Mouse (Mus musculus) small intestine, adult 10 weeks (tissue): ENCODE measurements around the gene Uba52. TPM values are rescaled to one million over a fixed set of nuclear protein-coding genes. Genes with fewer than 3 reads are reported as not detected.

Experiments used
- polyA plus RNA-seq: library from polyadenylated mRNA; stranded (reverse); fragments of 350-450 nt; fragmentation: Illumina TruSeq; extraction: RNeasy Lipid Tissue Mini Kit (QIAGEN cat#74804); gene quantifications from one replicate; pipeline ENCODE4 v1.2.3, GENCODE M21; 2014; ENCODE audit warnings: low replicate concordance

Uba52 gene
- polyA plus RNA-seq = 2.6 TPM

DNA sequence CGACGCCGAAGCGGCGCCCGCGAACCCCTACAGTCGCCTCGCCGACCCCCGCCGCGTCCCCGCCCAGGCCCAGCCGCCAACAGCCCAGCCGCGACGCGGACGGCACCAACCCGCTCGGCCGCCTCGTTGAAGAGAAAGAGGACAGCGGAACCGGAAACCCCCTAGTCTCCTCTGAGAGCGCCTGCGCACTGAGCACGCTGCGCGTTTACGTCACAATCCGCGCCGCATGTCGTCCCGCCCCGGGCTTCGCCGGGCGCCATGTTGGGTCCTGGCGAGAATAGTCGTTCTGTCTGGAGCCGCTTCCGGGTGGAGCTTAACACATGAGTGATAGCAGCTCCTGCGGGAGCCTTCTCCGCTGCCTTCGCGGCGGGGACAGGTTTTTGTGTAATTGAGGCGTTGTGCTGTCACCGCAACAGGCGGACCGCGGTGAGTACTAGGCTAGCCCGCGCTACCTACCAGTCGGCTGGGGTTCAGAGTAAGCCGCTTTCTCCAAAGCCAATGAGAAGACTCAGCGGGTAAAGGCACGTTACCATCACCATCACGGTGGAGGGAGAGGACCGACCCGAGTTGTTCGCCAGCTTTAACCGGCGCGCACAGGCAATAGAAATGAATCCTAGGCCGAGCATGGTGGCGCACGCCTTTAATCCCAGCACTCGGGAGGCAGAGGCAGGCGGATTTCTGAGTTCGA, at the start of gene Uba52:
Gene Uba52, minus strand, starts transcription at position 574 of the 688 bp plus-strand sequence.

DNA sequence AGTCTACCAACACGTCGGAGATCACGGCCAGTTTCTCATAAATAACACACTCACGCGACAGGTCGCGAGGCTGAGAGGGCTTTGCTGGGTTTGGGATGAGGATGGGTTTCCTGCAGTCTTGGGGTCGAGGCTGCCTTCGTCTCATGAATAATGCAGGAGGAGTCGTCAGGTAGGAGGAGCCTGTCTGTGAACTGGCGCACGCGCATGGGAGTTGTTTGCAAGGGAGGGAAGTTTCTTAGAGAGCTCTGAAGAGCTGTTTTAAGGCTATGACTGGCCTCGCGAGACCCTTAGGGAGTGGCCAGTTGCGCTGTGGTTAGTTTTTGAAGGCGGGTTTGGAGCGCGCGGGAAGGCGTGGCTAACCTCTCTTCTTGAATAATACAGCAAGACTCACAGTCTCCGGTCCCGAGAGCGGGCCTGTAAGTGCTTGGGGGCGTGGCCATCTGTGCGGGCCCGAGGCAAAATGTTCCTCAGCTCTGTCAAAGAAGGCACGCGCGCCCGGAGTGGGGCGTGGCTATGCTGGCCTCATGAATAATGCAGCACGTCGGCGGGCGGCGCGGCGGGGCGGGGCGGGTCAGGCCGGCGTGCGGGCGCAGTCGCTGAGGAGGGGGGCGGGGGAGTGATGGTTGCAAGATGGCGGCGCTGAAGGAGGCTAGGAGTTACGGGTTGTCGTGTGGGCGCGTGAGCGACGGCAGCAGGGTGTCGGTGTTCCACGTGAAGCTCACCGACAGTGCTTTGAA, 28.6 kb upstream of the Uba52 start, which contains the start of gene Ell:
Gene Ell, plus strand, starts transcription at position 381 of the 737 bp plus-strand sequence.

DNA sequence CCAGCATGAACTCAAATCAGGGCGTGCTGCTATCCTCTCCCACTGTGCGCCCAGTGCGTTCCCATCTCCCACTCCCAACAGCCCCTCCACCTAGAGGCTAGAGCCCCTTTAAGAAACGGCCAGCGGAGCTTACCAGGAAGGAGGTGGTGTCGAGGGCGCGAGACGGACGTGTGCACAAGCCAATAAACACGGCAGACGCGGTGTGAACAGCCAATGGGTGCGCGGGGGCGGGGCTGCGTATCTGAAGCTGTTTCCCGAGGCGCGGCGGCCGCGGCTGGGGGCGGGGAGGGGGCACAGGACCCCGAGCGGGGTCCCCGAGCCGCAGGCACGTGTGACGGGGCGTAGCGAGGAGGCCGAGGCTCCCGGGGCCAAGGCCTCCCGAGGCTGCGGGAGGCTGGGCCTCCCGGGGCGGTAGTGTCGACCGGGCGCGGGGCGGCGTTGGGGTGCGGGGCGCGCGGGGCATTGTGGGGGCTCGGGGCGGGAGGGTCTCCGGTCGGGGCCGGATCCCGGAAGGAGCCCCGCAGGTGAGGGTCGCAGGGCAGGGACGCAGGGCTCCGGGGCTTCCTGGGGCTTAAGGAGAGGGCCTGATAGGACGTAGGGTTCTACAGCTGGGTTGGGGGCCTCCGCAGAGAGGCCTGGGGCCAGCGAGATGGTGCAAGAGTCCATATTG, 17.0 kb upstream of the Uba52 start, which contains the start of the genes Fkbp8 and Kxd1:
Gene Fkbp8, plus strand, starts transcription at position 213 of the 670 bp plus-strand sequence.
Gene Kxd1, minus strand, starts transcription at position 445 of the 670 bp plus-strand sequence.

DNA sequence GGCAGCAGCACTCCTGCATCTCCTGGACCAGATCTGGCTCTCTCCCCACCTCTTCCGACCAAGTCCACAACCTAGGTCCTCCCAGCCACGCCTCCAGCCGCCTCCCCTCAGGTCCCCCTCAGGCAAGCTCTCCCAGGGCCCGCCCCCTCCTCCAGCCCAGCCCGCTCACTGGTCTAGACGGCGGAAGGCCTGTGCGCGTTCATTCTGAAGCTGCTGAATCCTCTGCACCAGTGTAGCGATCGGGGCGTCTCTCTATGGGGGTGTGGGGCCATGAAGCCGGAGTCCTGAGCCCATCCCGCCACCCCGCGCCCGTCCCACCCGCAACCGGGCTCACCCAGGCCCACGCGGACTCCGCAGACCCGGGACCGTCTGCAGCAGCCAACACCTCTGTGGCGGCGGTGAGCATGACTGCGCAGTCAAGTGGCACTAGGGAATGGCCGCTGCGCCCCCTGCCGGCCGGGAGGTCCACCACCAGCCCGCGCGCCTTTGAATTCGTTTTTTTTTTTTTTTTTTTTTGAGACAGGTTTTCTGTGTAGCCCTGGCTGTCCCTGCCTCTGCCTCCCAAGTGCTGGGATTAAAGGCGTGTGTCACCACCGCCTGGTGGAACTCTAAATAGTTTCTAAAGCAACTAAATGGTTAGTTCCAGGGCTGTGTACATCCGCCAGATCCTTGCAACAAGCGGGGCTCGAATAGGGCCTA, 4.1 kb downstream of the Uba52 start, which contains the start of gene Rex1bd:
Gene Rex1bd, minus strand, starts transcription at position 425 of the 699 bp plus-strand sequence.

DNA sequence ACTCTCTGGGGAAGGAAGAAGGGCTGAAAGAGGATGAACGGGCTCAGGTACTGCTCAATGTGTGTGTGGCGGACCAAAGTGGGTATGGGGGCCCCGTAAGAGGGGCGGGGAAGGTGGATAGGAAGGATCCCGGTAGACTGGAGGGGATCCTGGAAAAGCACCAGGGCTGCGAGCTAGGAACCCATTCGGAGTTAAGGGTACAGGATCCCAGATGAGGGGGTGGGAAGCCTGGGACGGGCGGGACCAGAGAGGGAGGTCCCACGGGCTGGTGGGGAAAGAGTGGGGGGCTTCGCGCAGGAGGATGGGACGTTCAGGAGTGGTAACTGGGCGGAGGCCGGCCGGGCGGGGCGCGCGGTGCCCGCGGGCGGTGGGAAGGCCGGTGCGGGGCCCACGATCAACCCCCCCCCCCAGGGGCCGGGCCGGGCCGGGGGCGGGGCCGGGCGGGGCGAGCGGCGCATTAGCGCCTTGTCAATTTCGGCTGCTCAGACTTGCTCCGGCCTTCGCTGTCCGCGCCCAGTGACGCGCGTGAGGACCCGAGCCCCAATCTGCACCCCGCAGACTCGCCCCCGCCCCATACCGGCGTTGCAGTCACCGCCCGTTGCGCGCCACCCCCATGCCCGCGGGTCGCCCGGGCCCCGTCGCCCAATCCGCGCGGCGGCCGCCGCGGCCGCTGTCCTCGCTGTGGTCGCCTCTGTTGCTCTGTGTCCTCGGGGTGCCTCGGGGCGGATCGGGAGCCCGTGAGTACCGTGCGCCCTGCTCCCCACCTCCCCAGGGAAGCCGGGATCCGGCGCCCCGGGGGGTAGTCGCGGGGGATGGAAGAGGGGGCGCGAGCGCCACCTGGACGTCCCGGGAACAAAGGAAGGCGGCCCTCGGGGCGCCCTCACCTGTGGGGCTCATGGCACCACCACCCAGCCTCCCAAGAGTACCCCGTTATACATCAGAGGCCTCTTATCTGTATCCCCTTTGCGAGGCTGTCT, 17.6 kb downstream of the Uba52 start, which contains the start of gene Crlf1:
Gene Crlf1, plus strand, starts transcription at position 495 of the 977 bp plus-strand sequence.

DNA sequence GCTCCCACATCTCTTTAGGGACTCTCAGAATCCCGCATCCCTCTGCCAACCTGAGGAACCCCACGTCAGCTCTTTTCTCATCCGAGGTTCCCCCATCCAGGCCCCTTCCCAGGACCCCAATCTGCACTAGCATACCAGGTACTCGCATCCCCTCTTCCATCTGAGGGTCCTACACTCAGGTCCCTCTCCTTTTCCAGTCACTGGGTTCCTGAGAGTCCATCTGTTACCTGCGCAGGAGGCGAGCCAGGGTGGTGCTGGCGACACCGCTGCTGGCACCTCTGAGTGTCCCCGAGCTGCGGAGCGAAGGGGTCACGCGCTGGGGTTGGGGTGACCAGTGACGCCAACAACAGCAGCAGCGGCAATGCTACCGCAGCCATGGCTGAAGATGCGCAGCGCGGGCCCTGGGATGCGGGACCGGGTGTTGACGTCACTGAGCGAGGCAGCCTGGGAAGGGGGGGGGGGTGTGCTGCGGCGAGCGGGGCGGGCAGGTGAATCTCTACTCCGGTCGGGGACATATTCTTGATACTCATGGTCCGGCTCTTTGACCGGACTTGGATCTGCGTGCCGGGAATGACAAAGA, 23.6 kb downstream of the Uba52 start, which contains the start of gene Tmem59l:
Gene Tmem59l, minus strand, starts transcription at position 418 of the 580 bp plus-strand sequence.

DNA sequence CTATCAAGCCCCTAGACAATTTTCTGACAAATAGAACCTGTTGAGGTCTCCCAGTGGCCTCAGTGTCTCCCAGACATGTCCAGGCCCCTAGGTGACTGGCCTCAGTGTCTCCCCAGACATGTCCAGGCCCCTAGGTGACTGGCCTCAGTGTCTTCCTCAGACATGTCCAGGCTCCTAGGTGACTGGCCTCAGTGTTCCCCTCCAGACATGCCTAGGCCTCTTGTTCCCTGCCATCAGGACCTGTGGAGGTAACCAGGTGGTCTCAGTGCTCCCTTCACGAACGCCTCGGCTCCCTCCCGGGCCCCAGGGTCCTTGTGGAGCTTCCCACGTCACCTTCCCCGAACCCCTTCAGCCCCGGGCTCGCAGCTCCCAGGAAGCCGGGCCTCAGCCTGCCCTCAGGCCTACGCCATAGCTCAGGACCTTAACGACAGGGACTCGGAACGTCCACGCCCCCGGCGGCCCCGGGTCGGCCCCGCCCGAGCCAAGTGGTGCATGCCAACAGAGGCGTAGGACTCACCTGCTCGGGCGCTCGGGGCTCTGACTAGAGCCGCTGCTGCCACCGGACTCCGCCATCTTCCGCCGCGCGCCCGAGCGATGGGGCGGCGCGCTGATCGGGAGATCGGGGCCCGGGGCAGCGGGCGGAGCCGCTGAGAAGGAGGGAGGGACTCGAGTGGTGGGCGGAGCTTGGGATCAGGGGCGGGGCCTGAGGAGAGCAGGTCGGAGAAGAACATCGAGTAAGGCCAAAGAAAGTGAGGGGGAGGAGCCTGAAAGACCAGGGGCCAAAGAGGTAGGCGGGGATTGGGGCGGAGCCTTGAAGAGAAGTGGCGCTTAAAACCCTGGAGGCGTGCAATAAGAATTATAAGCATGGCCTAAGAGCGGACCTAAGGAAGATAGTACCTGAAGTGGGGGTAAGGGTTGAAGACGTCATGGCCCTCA, 34.0 kb downstream of the Uba52 start, which contains the start of gene Klhl26:
Gene Klhl26, minus strand, starts transcription at position 636 of the 936 bp plus-strand sequence.

Other genes with a start within 250 kb of the Uba52 start
- not detected for gene Homer3, start 228.0 kb downstream of the Uba52 start, polyA plus RNA-seq
- gene Ddx49, start 208.3 kb downstream of the Uba52 start, polyA plus RNA-seq = 4.1 TPM
- gene Cope, start 208.3 kb downstream of the Uba52 start, polyA plus RNA-seq = 0.59 TPM
- gene Cers1, start 195.0 kb downstream of the Uba52 start, polyA plus RNA-seq = not detected
- not detected for gene Gdf1, start 181.0 kb downstream of the Uba52 start, polyA plus RNA-seq
- 2.2 TPM for gene Upf1, start 157.5 kb downstream of the Uba52 start, polyA plus RNA-seq
- not detected for gene Comp, start 137.2 kb downstream of the Uba52 start, polyA plus RNA-seq
- gene Crtc1, start 71.2 kb downstream of the Uba52 start, polyA plus RNA-seq = 1.2 TPM
- 0.67 TPM for gene Klhl26, start 33.8 kb downstream of the Uba52 start, polyA plus RNA-seq
- not detected for gene Tmem59l, start 23.4 kb downstream of the Uba52 start, polyA plus RNA-seq
- not detected for gene Crlf1, start 17.6 kb downstream of the Uba52 start, polyA plus RNA-seq
- gene Rex1bd, start 4.0 kb downstream of the Uba52 start, polyA plus RNA-seq = not detected
- 3.3 TPM for gene Fkbp8, start 16.9 kb upstream of the Uba52 start, polyA plus RNA-seq
- gene Kxd1, start 17.2 kb upstream of the Uba52 start, polyA plus RNA-seq = 4.3 TPM
- gene Ell, start 28.7 kb upstream of the Uba52 start, polyA plus RNA-seq = 0.74 TPM
- not detected for gene Isyna1, start 83.6 kb upstream of the Uba52 start, polyA plus RNA-seq
- not detected for gene Ssbp4, start 98.1 kb upstream of the Uba52 start, polyA plus RNA-seq
- gene Lrrc25, start 105.4 kb upstream of the Uba52 start, polyA plus RNA-seq = not detected
- not detected for gene Gdf15, start 121.7 kb upstream of the Uba52 start, polyA plus RNA-seq
- 22.3 TPM for gene Pgpep1, start 149.6 kb upstream of the Uba52 start, polyA plus RNA-seq
- not detected for gene Lsm4, start 162.4 kb upstream of the Uba52 start, polyA plus RNA-seq
- gene Jund, start 188.1 kb upstream of the Uba52 start, polyA plus RNA-seq = 15.4 TPM
- gene Iqcn, start 192.7 kb upstream of the Uba52 start, polyA plus RNA-seq = not detected
- gene Gm3336, start 207.7 kb upstream of the Uba52 start, polyA plus RNA-seq = 3.4 TPM
- gene Pde4c, start 212.9 kb upstream of the Uba52 start, polyA plus RNA-seq = not detected
- gene Rab3a, start 243.9 kb upstream of the Uba52 start, polyA plus RNA-seq = 0.97 TPM